Comparison of ENCODE assay signal across 9 mouse cellular contexts in genomic region chr1:168093044-168093443, GRCm38 (mm10).
DNase-seq lines count a peak whose midpoint lies in the region; ATAC-seq lines count a peak whose summit lies in the region.
"Had no signal": no experiment of that assay in that cellular context is flagged by ENCODE, and none has a peak within 500 bp of the region (broad histone marks: within the 10 kb centered on the region; RNA-seq: fewer than 3 reads in every experiment).

No protein-coding gene starts in this region.

- no peaks in the 10 kb centered on the region for H3K9me3 ChIP-seq in forebrain, embryonic 15.5 days
- no peaks in the 10 kb centered on the region for H3K9me3 ChIP-seq in neural tube, embryonic 14.5 days (ENCODE audit: control insufficient read depth, low read length)
- H3K9me3 ChIP-seq: liver, embryonic 15.5 days had no signal

- H3K4me1 ChIP-seq in forebrain, embryonic 15.5 days = peaks cover 16% of the 10 kb centered on the region
- peaks cover 4% of the 10 kb centered on the region; the same call in 1 of the 2 replicates for H3K4me1 ChIP-seq in neural tube, embryonic 14.5 days (ENCODE audit: control insufficient read depth, insufficient read depth, low read length)
- H3K4me1 ChIP-seq: liver, embryonic 15.5 days had no signal

- no peak overlapping the region for H3K27ac ChIP-seq in forebrain, embryonic 15.5 days (replicated peaks)
- no peak overlapping the region for H3K27ac ChIP-seq in neural tube, embryonic 14.5 days (ENCODE audit: low read depth, low read length)
- H3K27ac ChIP-seq: liver, embryonic 15.5 days had no signal

- no peak overlapping the region for H3K9ac ChIP-seq in forebrain, embryonic 15.5 days (replicated peaks)
- H3K9ac ChIP-seq in neural tube, embryonic 14.5 days (replicated peaks; ENCODE audit: low read depth, low read length) = no peak overlapping the region
- H3K9ac ChIP-seq: liver, embryonic 15.5 days had no signal

- no peaks in the 10 kb centered on the region for H3K36me3 ChIP-seq in forebrain, embryonic 15.5 days
- H3K36me3 ChIP-seq in neural tube, embryonic 14.5 days (ENCODE audit: control insufficient read depth, insufficient read depth, low read length) = no peaks in the 10 kb centered on the region
- H3K36me3 ChIP-seq: liver, embryonic 15.5 days had no signal

- no peak overlapping the region for H3K4me3 ChIP-seq in forebrain, embryonic 15.5 days
- H3K4me3 ChIP-seq in neural tube, embryonic 14.5 days (ENCODE audit: low read depth, low read length) = no peak overlapping the region
- H3K4me3 ChIP-seq: liver, embryonic 15.5 days had no signal

- WGBS in forebrain, embryonic 15.5 days = 79% methylated on average over 2 of the region's 2 CpGs
- 80% methylated on average over 2 of the region's 2 CpGs for WGBS in neural tube, embryonic 14.5 days

- peak; percentile 33; the same call in 1 of the 2 replicates for ATAC-seq in forebrain, embryonic 15.5 days (replicated peaks)
- peak; percentile 76 for ATAC-seq in neural tube, embryonic 14.5 days (ENCODE audit: low read depth)
- no peak for ATAC-seq in monocyte, adult 5-6 weeks (replicated peaks; ENCODE audit: insufficient number of reproducible peaks, low FRiP score, low TSS enrichment, poor library complexity, severe bottlenecking)

- DNase-seq in gastrocnemius, adult 8-10 months (ENCODE audit: low spot score in 2 of 2) = peak; percentile 8 to 39
- no peak for DNase-seq in gastrocnemius, postnatal 4 days (ENCODE audit: low spot score in 2 of 2)
- peak; percentile 8 for DNase-seq in adipocyte (ENCODE audit: low spot score)
- DNase-seq in layer of hippocampus, adult 18-20 months (ENCODE audit: low spot score in 2 of 2) = peak; percentile 14 to 47
- DNase-seq in ovary, postnatal 14 days (ENCODE audit: low spot score) = no peak

- H3K27me3 ChIP-seq in forebrain, embryonic 15.5 days = no peaks in the 10 kb centered on the region
- no peaks in the 10 kb centered on the region for H3K27me3 ChIP-seq in neural tube, embryonic 14.5 days (ENCODE audit: control insufficient read depth, insufficient read depth, low read length)
- H3K27me3 ChIP-seq: liver, embryonic 15.5 days had no signal

- no peak overlapping the region for H3K4me2 ChIP-seq in forebrain, embryonic 15.5 days (replicated peaks)
- no peak overlapping the region for H3K4me2 ChIP-seq in neural tube, embryonic 14.5 days (ENCODE audit: low read depth, low read length)
- H3K4me2 ChIP-seq: liver, embryonic 15.5 days had no signal

Comparison
In these comparisons a context has a peak if more than half of its experiments do, and no peak if none do; other contexts are left out.
1. DNase-seq: peak in gastrocnemius, adult 8-10 months (2 of 2), adipocyte (single experiment) and layer of hippocampus, adult 18-20 months (2 of 2); none in gastrocnemius, postnatal 4 days (0 of 2) and ovary, postnatal 14 days (single experiment).